Mouse (Mus musculus) olfactory bulb, adult 2 months (tissue): Measurements from ENCODE around the gene Slc35a3.

Experiments
- CTCF ChIP-seq: fragments of 200-500 bp; IDR thresholded peaks from 2 replicates; pipeline ENCODE4 v1.5.1; 2012; ENCODE audit warnings: low read depth, mild to moderate bottlenecking, low read length, moderate library complexity; ENCODE audit not compliant: insufficient read depth
- POLR2A ChIP-seq: fragments of 200-500 bp; IDR thresholded peaks from 2 replicates; pipeline ENCODE4 v1.6.1; 2012; ENCODE audit warnings: mild to moderate bottlenecking, low read depth, low read length, moderate library complexity; ENCODE audit not compliant: insufficient read depth

DNA sequence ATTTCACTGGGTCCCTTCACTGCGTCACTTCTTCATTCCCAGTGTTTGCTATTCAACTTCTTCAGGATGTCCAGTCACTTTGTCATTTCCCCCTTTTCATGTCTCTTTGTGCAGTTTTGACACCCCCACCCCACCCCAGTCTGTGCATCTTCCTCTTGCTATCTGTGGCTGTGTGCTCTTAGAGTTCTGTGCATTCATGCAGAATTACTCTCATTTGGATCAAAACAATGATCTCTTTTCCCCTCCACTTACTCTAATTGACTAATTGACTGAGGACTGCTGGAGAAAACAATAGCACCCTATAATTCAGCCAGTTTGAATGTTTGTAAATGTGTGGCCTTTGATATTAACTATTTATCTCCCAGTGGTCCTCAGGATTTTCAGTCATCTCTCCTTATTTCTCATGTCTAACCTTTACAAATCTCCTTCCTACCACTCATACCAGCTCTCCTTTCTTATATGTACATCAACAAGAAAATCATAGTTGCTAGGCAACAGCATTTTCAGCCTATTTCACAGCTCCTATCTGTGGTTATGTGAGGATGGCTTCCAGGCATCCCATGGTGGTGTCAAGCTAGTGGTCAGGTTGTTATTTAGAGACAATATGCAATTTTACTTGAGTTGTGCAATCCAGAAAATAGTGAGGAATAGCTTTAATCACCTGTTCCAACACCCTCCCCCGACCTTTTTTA, 17.0 kb upstream of the Slc35a3 start:
- TF ChIP-seq CTCF (no peak), POLR2A (no peak)
